Mouse (Mus musculus): Measurements from ENCODE around the gene Pnkp.
A peak's percentile ranks its signal among the peaks of the same experiment; 100 is the strongest.

The Pnkp gene

DNA sequence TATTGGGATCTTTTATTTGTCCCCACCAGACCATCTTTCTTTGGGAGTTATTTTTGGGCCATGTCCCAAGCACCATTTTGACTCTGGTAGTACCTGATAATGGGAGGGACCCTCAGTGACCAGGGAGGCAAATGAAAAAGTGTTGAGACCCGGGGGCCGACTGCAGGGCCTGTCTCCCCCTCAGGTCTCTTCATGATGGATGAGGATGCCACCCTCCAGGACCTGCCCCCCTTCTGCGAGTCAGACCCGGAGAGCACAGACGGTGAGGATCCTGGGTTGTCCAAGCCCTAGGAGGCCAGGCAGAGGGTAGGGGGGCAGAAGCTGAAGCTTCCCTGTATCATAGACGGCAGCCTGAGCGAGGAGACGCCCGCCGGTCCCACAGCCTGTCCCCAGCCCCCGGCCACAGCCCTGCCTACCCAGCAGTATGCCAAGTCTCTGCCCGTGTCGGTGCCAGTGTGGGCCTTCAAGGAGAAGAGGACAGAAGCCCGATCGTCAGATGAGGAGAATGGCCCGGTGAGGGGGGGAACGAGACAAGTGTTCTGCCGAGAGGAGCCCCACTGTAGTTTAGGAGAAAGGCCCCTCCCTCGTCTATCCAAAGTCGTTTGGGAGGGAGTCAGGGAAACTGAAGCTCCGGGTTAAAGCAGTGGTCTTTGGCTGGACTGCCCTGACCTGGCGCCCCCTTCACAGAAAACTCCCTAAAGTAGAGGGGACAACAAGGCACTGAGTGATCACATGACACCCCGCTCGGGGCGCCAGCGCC lies 3.2 kb upstream of the Pnkp start:
- no peak for DNase-seq

DNA sequence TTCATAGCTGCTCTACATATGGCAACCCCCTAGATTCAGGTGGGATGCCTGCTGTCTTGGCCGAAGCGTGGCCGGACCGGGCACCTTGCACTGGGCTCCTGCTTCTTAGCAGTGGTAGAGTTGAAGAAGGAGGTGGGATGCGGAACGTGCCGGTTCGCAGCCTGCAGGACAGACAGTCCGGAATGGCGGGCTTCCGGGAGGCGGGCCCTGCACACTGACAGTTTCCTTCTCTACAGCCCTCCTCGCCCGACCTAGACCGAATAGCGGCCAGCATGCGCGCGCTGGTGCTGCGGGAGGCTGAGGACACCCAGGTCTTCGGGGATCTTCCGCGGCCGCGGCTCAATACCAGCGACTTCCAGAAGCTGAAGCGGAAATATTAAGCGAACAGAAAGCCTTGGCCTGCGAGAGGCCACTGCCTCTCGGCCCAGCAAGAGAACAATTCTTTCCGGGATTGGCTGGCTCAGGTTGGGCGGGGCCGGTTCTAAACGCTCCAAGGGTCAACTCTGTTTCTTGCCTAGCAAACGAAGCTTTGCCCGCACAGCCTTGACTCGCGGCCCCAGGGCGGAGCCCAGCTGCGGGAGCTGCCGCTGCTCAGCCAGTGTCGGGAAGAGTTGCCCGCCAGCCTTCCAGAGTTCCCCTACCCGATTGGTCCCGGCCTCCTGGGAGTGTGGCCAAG lies 2.4 kb upstream of the Pnkp start:
- peak; percentile 83 for DNase-seq

DNA sequence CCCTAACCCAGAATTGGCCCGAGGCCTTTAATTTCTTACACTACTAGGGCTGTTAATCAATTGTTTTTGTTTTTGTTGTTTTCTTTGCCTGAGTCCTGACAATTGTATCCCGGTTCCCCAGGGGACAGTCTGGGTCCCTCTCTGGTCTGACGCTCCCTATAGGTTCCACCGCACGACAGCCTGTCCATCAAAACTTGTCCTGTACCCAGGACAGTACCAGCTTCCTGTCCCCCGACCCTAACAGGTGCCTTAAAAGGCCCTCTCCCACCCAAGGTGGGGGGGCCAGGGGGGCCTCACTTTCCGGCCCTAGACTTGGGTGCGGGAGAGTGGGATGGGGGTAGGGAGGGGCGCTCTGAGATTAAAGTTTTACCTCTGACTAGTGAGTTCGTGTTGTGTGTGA lies 1.9 kb upstream of the Pnkp start:
- DNase-seq = no peak

DNA sequence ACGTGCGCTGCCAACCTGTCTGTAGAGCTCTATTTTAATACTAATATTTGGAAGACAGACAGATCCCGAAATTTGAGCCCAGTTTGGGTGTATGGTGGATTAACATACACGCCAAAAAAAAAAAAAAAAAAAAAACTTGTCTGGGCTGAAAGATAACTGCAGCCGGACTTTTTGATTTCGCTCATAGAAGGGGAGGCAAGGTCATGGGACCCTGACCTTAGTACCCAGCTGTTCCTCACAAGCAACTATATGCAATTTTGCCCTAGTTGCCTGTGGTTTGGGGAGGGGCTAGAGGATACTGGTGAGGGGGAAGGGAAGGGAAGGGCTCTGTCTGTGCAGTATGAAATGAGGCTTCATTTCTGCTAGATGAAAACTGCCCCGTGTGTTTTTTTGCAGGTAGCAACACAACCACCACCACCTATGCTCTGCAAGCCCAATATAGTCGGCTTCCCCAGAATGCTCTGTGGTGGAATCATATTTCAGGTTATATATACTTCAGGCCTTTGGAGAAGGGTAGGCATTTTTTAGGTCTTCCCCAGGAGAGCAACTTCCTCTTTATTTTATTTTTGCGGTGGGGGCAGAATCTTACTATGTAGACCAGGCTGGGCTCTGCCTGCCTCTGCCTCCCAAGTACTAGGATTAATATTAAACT lies 548 bp upstream of the Pnkp start:
- no peak for DNase-seq

DNA sequence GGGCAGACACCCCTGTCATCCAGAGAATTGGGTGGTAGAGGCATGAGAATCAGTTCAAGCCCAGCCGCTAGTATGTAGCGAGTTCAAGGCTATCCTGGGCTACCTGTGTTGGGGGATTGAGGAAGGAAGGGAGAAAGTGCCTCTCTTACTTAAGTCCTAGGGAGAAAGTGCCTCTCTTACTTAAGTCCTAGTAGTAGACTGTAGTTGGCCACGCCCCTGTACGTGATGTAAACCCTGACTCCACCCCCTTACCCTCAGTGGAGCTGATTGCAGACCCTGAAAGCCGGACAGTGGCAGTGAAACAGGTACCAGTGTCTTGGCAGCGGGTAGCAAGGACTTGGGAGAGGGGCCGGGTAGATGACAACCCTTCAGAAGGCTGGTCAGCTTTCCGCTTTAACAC lies 966 bp downstream of the Pnkp start:
- DNase-seq = no peak

DNA sequence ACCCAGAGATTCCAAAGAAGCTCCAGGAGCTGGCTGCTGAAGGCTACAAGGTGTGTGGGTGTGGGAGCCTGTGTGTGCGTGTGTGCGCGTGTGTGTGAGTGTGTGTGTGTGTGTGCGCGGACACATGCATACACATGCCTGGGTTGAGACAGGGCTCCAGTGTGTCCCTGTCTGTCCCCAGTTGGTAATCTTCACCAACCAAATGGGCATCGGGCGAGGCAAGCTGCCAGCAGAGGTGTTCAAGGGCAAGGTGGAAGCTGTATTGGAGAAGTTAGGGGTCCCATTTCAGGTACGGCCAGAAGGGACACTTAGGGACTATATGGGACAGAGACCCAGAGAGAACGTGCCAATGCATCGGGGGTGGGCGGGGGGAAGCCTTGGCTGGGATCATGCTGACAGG lies 3.0 kb downstream of the Pnkp start:
- DNase-seq = no peak

DNA sequence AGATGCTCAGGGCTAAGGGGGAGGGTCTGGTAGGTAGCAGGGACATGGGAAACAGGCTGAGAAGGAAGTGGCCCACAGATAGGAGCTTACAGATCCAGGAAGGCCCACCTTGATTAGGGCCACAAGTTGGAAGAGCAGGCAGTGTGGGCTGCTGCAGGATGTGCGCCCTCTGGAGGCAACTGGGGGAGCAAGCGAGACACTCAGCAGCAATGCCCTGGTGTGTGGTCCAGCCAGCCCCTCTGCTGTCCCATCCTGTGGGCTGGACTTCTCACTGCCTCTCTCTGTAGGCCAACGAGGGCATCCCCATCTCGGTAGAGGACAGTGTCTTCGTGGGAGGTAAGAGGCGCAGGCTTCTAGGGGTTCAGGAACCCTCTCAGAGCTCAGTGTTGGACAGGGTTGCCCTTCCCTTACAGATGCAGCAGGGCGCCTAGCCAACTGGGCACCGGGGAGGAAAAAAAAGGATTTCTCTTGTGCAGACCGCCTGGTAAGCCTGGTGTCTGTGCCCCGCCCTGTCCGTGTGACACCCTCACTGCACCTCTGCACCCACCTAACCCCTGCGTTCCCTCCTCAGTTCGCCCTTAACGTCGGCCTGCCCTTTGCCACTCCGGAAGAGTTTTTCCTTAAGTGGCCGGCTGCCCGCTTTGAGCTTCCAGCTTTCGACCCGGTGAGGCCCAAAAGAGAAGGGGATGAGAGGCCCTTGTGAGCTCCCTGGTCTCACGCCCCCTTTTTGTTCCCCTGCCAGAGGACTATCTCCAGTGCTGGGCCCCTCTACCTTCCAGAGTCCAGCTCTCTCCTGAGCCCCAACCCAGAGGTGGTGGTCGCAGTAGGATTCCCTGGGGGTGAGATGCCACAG lies 3.9 kb downstream of the Pnkp start:
- peak; percentile 88 for DNase-seq

DNA sequence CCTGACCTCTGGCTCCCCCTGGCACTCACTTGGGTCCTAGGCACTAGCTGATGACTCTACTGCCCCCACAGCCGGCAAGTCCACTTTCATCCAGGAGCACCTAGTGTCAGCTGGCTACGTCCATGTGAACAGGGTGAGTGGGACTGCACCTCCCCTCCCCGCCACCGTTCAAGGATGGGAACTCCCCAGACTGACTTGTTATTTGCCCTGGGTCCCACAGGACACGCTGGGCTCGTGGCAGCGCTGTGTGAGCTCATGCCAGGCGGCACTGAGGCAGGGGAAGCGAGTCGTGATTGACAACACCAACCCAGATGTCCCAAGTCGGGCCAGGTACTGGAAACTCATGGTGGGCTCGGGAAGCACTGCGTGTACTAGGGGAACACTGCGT lies 4.5 kb downstream of the Pnkp start:
- DNase-seq = no peak

DNA sequence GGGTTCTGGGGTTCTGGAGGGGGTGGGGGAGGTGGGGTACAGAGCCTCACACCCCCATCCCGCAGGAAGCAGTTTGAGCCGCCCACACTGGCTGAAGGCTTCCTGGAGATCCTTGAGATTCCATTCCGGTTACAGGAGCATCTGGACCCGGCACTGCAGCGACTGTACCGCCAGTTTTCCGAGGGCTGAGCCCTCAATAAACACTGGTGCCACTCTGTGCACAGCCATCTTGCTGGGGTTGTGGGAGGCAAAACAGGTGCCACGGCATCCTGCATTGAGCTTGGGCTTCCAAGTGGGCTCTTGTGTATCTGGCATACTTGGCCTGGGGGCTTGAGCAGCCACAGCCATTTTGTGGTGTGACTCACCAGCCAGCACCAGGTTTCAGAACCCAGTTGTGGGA lies 5.5 kb downstream of the Pnkp start:
- no peak for DNase-seq

DNA sequence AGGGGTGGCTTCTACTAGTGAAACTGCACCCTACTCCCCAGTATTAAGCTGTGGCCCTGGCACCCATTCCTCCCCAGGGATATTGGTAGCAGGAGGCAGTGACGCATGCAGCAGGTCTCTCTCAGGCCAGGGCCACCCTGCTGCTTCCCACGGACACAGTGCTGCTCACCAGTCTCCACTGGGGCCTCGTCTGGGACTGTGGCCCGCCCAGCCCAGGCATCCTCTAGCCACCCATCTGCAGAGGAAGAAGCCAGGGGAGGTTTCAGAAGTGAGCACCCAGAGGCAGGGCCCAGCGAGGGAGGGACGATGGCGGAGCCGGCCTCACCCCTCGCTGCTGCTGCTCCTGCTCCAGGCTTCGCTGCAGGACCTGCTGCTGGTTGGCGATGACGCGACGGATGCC lies 6.3 kb downstream of the Pnkp start:
- no peak for DNase-seq

DNA sequence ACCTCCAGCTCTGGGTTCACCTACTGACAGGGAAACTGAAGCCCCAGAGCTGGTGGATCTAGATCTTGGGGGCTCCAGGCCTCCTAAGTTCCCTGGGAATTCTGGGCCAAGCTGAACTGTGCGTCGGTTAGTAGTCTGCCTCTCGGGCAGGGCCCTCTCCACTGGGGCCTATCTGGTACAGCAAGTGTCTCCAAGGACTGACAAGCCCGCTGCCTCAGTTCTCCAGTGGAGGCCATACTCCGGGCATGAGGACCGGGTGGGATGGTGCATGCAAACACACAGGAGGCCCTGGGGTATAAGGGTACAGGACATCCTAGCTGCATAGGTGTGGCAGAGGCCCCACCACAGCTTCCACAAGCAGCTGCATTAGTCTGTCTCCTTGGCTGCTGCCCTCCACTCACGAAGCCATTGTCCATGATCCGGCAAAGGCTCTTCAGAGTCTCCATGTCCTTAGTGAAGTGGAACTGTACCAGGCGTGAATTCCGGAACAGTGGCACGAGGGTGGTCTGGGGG lies 7.1 kb downstream of the Pnkp start:
- DNase-seq = no peak

DNA sequence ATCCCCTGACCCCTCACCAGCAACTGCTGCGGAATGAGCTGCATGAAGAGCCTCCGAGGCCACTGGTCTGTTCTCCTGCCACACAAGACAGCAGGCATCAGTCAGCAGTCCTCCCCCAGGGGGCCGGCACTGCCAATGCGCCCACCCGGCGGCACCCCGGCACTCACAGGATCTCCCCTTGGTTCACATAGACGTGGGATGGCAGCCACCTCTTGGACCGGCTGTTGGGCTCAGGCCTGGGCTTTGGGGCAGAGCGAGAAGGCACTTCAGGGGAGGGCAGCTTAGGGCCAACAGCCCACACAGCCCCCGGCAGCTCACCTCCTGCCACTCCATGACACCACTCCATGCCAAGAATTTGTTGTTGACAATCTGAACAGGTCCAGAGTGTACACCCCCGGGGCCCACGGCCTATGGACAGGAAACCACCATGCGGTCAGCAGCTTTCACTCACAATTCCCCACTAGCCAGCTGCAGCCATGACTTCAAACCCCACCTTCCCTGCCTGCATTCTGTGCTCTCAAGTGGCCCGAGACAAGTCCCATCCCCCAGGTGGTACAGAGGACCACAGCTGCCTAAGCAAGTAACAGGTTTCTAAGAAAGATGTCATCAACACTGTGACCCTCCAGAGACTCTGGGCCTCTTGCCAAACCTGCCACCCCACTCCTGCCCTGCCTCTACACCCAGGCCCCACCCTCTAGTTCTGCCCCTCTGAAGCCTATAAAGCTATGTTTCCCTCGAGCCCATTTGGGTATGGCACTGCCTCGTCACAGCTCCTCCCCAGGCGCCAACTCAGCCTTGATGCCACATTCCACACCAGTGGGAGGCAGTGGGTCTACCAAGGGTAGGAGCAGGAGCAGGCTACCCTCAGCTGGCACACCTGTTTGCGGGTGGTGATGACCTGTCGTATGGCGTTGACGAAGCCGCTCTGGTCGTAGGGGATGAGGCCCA lies 7.9 kb downstream of the Pnkp start:
- DNase-seq = no peak

DNA sequence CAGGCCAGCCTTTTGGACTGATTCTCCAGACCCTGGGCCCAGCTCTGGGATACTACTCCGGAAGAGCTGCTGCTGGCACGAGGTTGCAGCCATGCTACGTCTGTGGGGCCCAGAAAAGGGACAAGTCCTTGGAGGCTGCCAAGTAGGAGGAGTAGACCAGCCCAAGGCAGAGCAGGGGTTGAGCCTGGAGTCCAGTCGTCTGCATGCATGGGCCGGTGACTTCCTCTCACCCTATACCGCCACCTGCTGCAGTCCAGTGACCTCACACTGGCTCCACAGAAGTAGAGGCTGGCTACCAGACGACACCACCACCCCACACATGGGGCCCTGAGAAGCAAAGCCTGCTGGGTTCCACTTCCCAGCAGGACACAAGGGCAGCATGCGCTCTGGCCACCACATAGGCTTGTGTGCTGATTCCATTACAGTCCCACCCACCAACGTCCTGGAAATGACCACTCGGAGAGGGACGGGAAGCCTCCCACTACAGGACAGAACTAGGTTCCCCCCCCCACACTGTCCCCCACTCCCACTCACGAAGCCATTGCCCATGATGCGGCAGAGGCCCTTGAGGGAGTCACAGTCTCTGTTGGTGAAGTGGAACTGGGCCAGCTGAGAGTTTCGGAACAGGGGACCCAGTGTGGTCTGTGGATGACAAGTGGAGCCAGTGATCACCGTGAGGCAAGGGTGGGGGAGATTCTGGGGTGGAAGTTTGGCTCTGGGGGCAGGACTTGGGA lies 9.5 kb downstream of the Pnkp start:
- DNase-seq = peak; percentile 53

DNA sequence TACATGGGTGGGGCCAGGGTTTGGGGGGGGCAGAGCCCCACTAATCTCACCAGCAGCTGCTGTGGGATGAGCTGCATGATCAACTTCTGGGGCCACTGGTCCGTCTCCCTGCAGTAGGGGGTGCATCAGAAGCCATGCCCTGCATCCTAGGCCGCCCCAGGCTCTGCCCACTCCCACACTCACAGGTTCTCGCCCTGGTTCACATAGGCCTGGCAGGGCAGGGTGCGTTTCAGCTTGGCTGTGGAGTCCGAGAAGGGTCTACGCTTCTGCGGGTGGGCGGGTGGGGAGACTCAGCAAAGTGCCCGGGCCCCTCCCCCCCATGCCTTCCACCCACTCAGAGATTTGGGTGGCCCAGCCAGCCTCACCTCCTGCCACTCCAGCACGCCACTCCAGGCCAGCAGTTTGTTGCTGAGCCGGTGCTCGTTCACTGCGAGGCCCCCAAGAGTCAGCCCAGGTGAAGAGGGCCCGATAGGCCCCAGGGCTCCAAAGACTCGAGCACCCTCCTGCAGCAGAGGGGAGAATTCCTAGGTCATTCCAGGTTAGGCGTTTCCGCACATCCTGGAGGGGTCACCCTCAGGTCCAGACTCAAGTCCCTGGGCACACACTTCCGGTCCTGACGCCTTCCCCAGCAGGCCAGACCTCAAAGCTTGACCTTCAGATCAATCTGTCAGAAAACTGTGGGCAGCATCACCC lies 10.2 kb downstream of the Pnkp start:
- no peak for DNase-seq

DNA sequence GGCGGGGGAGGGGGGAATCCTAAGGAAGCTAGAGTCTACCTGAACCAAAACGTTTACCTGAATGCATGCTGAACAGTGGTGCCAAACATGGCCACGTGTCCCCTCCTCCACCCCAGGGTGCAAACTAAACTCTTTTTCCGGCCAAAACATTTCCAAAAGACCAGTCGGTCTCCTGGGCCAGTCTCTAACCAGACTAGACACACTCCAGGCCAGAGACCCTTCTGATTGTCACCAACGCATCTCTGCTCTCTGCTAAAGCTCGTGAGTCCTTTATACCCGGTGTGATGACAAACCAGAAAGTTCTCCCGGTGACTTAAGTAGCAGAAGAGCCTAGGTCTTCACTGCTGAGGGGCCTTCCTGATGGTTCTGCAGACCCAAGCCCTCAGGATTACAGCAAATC lies 10.9 kb downstream of the Pnkp start:
- DNase-seq = no peak

DNA sequence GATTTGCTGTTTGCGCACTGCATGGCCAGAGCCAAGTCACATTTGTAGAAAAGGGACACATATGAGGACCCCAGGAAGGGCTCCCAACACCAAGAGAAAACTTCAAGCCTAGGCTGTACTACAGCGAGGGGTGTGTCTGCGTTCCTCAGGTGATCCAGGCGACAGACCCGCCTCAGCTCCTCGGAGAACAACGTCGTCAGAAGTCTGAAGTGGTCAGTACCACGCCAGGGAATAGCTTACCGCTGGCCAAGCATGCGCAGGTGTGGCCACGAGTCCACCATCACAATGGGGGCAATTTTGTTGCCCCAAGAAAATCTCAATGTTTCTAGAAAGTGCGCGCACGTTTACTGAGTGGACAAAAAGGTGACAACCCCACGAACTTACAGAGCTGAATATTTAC lies 11.5 kb downstream of the Pnkp start:
- DNase-seq = no peak

DNA sequence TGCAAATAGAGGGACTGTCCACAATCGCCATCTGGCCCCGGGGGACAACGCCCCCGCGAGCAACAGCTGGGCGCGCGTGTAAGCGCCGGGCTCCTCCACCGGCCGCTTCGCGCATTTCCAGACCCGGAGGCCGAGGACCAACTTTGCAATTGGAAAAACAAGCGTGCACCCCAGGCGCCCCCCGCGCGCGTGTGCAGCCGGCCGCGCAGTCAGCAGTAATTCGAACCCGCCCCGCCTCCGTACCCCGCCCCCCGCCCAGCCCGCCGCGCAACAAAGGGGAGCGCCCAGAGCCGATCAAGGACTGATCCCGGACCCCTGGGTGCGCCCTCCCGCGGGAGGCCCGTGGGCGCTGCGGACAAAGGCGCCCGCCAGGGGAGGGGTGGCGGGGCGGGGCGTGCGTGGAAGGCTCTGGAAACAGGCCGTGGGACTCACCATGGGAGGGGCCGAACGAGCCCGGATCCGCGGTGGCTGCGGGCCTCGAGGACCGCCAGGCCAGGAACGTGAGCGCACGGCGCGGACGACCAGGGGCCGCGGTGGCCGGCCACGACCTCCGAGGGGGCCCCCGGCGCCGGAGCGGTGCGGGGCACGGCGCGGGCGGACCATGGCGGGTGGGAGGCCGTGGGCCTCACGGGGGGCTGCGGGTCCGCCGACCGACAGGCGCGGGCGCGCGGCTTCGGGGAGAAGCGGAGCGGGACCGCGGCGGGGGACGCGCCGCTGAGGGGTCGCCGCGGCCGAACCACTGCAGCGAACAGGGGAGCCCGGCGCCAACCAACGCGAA lies 12.2 kb downstream of the Pnkp start:
- DNase-seq = peak; percentile 79

DNA sequence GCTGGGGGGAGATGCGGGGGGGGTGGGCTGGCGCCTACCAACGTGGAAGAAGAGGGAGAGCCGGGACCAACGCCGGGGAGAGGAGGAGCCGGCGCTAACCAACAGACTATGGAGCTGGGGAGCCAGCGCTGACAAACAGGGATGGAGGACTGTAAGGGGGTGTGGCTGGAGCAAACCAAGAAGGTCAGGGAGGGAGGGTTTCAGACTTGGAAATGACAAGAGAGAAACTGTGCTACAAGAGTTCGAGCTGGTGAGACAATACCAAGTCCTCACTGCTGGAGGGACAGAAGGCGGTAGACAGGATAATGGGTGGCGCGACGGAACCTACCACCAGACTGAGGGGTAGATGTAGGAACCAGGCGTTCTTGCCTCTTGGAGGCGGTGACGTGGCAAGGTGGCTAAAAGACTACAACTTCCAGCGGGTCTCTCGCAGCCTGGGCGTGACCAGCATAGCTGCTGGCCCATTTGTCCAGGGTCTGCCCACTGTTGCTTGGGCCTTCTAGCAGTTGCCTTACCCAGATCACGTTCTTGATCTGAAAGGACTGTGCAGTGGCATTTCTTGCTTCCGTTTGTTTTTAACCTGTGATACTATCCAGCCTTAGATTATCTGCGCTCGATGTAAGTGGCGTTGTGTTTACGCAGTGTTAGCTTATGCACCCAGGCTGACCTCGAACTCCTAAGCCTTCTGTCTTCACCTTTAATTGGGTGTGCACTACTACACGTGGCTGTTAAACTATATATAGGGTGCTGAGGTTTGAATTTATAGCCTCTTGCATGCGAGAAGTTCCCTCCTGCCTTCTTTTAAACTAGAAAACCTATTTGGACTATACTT lies 13.0 kb downstream of the Pnkp start, which contains the start of gene Ptov1:
Gene Ptov1 (minus strand): TSS at position 92 of the 832 bp plus-strand sequence.
- peak; percentile 100 for DNase-seq

DNA sequence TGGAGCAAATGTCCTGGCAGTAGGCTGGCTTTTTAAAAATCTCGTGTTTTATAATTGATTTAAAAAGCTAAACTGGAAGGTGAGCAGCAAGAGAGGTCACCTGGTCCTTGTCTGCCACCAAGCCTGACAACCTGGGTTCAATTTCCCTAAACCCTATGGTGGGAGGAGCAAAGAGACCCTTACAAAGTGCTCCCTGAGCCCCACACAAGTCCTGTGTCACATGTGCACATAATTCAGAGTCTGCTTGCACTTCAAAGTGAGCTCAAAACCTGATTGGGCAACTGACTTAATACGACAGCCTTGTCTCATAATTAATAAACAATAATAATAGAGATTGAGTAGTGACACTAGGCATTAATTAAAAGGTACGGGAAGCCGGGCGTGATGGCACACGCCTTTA lies 13.7 kb downstream of the Pnkp start:
- no peak for DNase-seq

Data from retina, postnatal 1 day (tissue).